Comparison of ENCODE assay signal across 10 mouse cellular contexts in genomic region chr2:29910042-29910441, GRCm38 (mm10). TPM values are rescaled to one million over a fixed set of nuclear protein-coding genes. Genes with fewer than 3 reads are reported as not detected.
DNase-seq lines count a peak whose midpoint lies in the region; ATAC-seq lines count a peak whose summit lies in the region.
"Had no signal": no experiment of that assay in that cellular context is flagged by ENCODE, and none has a peak within 500 bp of the region (broad histone marks: within the 10 kb centered on the region; RNA-seq: fewer than 3 reads in every experiment).

No protein-coding gene starts in this region.

- H3K4me1 ChIP-seq in hindbrain, embryonic 11.5 days (replicated peaks; ENCODE audit: control insufficient read depth, insufficient read depth, low read length), result no peaks in the 10 kb centered on the region
- H3K4me1 ChIP-seq in hindbrain, embryonic 16.5 days (ENCODE audit: control insufficient read depth, insufficient read depth, low read depth, low read length), result no peaks in the 10 kb centered on the region
- H3K4me1 ChIP-seq: megakaryocyte, embryonic 14.5 days had no signal

- DNase-seq in hindbrain, embryonic 11.5 days (ENCODE audit: low spot score), result peak; percentile 34
- DNase-seq in 3T3-L1 (ENCODE audit: low read depth, low spot score) (peak; percentile 51), NIH3T3 (ENCODE audit: low read depth) (peak; percentile 47)
- DNase-seq in forelimb bud, embryonic 11.5 days (ENCODE audit: low read depth, low spot score), result peak; percentile 16
- DNase-seq in frontal cortex, postnatal 25 days (ENCODE audit: low spot score in 2 of 2), result no peak
- no peak for DNase-seq in right cerebral cortex, postnatal 25 days
- no peak for DNase-seq in heart, postnatal 36 days
- DNase-seq: cerebellum, postnatal 36 days had no signal

- no peak for ATAC-seq in hindbrain, embryonic 11.5 days (ENCODE audit: low FRiP score)
- no peak for ATAC-seq in hindbrain, embryonic 16.5 days

- no peak overlapping the region for H3K4me3 ChIP-seq in hindbrain, embryonic 11.5 days (ENCODE audit: low read depth, low read length)
- no peak overlapping the region for H3K4me3 ChIP-seq in hindbrain, embryonic 16.5 days (ENCODE audit: low read length)
- H3K4me3 ChIP-seq: megakaryocyte, embryonic 14.5 days had no signal

- peaks cover 7% of the 10 kb centered on the region for H3K36me3 ChIP-seq in hindbrain, embryonic 11.5 days (ENCODE audit: control insufficient read depth, insufficient read depth, low read length)
- peaks cover 47% of the 10 kb centered on the region for H3K36me3 ChIP-seq in hindbrain, embryonic 16.5 days (ENCODE audit: control insufficient read depth, insufficient read depth, low read length)

- no peaks in the 10 kb centered on the region for H3K27me3 ChIP-seq in hindbrain, embryonic 11.5 days (ENCODE audit: control insufficient read depth, insufficient read depth, low read length)
- no peaks in the 10 kb centered on the region for H3K27me3 ChIP-seq in hindbrain, embryonic 16.5 days (replicated peaks; ENCODE audit: control insufficient read depth, insufficient read depth, low read length)
- H3K27me3 ChIP-seq: megakaryocyte, embryonic 14.5 days had no signal

- H3K27ac ChIP-seq in hindbrain, embryonic 11.5 days (ENCODE audit: low read depth, low read length), result no peak overlapping the region
- no peak overlapping the region for H3K27ac ChIP-seq in hindbrain, embryonic 16.5 days (ENCODE audit: low read depth, low read length)

- intact Hi-C loops in heart, postnatal 36 days (cut with DNase I), result no loop called here

- no peak overlapping the region for H3K9ac ChIP-seq in hindbrain, embryonic 11.5 days (ENCODE audit: low read depth, low read length)
- no peak overlapping the region for H3K9ac ChIP-seq in hindbrain, embryonic 16.5 days (ENCODE audit: low read depth, low read length)

- WGBS in hindbrain, embryonic 11.5 days, result 79% methylated on average over 2 of the region's 2 CpGs
- WGBS in hindbrain, embryonic 16.5 days, result 74% methylated on average over 2 of the region's 2 CpGs

- no peaks in the 10 kb centered on the region for H3K9me3 ChIP-seq in hindbrain, embryonic 11.5 days (ENCODE audit: control insufficient read depth, low read length)
- no peaks in the 10 kb centered on the region for H3K9me3 ChIP-seq in hindbrain, embryonic 16.5 days (ENCODE audit: control insufficient read depth, low read length)
- H3K9me3 ChIP-seq: megakaryocyte, embryonic 14.5 days had no signal

- H3K4me2 ChIP-seq in hindbrain, embryonic 11.5 days (replicated peaks; ENCODE audit: low read depth, low read length), result no peak overlapping the region
- no peak overlapping the region for H3K4me2 ChIP-seq in hindbrain, embryonic 16.5 days (ENCODE audit: low read length)

RNA-seq across cellular contexts. Expression of gene Odf2, which starts 21.0 kb away (rescaled TPM):
- 83.2 and 89.0 TPM in 2 replicates for polyA plus RNA-seq in hindbrain, embryonic 11.5 days (2014; fragmentation: Nextera tagmentation; extraction: Ambion mirVana)
- 61.0 and 61.2 TPM in 2 replicates for polyA plus RNA-seq in hindbrain, embryonic 16.5 days (2015; fragmentation: Nextera tagmentation; extraction: Ambion mirVana)
- total RNA-seq in heart, postnatal 36 days (2021), result 10 to 100 TPM; 24.0 to 29.7 TPM

RNA-seq across cellular contexts. Expression of gene Gle1, which starts 25.2 kb away (rescaled TPM):
- polyA plus RNA-seq in hindbrain, embryonic 11.5 days (2014; fragmentation: Nextera tagmentation; extraction: Ambion mirVana), result 55.7 and 57.4 TPM in 2 replicates
- polyA plus RNA-seq in hindbrain, embryonic 16.5 days (2015; fragmentation: Nextera tagmentation; extraction: Ambion mirVana), result 59.6 and 66.0 TPM in 2 replicates
- 10 to 100 TPM; 22.5 to 26.8 TPM for total RNA-seq in heart, postnatal 36 days (2021)

RNA-seq across cellular contexts. Expression of gene Cercam, which starts 41.1 kb away (rescaled TPM):
- 16.9 and 17.1 TPM in 2 replicates for polyA plus RNA-seq in hindbrain, embryonic 11.5 days (2014; fragmentation: Nextera tagmentation; extraction: Ambion mirVana)
- 22.6 and 25.8 TPM in 2 replicates for polyA plus RNA-seq in hindbrain, embryonic 16.5 days (2015; fragmentation: Nextera tagmentation; extraction: Ambion mirVana)
- 1 to 10 TPM; 4.4 to 4.9 TPM for total RNA-seq in heart, postnatal 36 days (2021)

RNA-seq across cellular contexts. Expression of gene Sptan1, which starts 55.3 kb away (rescaled TPM):
- polyA plus RNA-seq in hindbrain, embryonic 11.5 days (2014; fragmentation: Nextera tagmentation; extraction: Ambion mirVana), result 172 and 192 TPM in 2 replicates
- 234 and 268 TPM in 2 replicates for polyA plus RNA-seq in hindbrain, embryonic 16.5 days (2015; fragmentation: Nextera tagmentation; extraction: Ambion mirVana)
- 100 to 1,000 TPM; 193 to 213 TPM for total RNA-seq in heart, postnatal 36 days (2021)

Comparison
In these comparisons a context has a peak if more than half of its experiments do, and no peak if none do; other contexts are left out.
1. DNase-seq: peak in hindbrain, embryonic 11.5 days (single experiment), 3T3-L1 (single experiment), NIH3T3 (single experiment) and forelimb bud, embryonic 11.5 days (single experiment); none in frontal cortex, postnatal 25 days (0 of 2), right cerebral cortex, postnatal 25 days (single experiment) and heart, postnatal 36 days (0 of 2).